14 mouse cellular contexts compared by ENCODE assay signal in genomic region chr12:12030039-12030550, GRCm38 (mm10).
"Had no signal": no experiment of that assay in that cellular context is flagged by ENCODE, and none has a peak within 500 bp of the region (broad histone marks: within the 10 kb centered on the region; RNA-seq: fewer than 3 reads in every experiment).

No protein-coding gene starts in this region.

- H3K4me2 ChIP-seq: kidney, embryonic 15.5 days; limb, embryonic 15.5 days; liver, embryonic 12.5 days; neural tube, embryonic 15.5 days had no signal

- H3K9me3 ChIP-seq: kidney, embryonic 15.5 days; limb, embryonic 15.5 days; liver, embryonic 12.5 days; midbrain, embryonic 10.5 days; neural tube, embryonic 15.5 days had no signal

- H3K4me1 ChIP-seq: kidney, embryonic 15.5 days; limb, embryonic 15.5 days; liver, embryonic 12.5 days; midbrain, embryonic 10.5 days; neural tube, embryonic 15.5 days had no signal

- DNase-seq: kidney, adult 2 months; kidney, postnatal 25 days; midbrain, embryonic 14.5 days; thymus, adult 2 months; thymus, postnatal 36 days had no signal

- H3K36me3 ChIP-seq: kidney, embryonic 15.5 days; limb, embryonic 15.5 days; liver, embryonic 12.5 days; midbrain, embryonic 10.5 days; neural tube, embryonic 15.5 days had no signal

- H3K9ac ChIP-seq: kidney, embryonic 15.5 days; limb, embryonic 15.5 days; liver, embryonic 12.5 days; neural tube, embryonic 15.5 days had no signal

- H3K27ac ChIP-seq: kidney, embryonic 15.5 days; layer of hippocampus, adult 2 months; left cerebral cortex, adult 2 months; limb, embryonic 15.5 days; liver, embryonic 12.5 days; midbrain, embryonic 10.5 days; neural tube, embryonic 15.5 days had no signal

- H3K4me3 ChIP-seq: kidney, embryonic 15.5 days; layer of hippocampus, adult 2 months; left cerebral cortex, adult 2 months; limb, embryonic 15.5 days; liver, embryonic 12.5 days; midbrain, embryonic 10.5 days; myocyte; neural tube, embryonic 15.5 days had no signal

- H3K27me3 ChIP-seq: kidney, embryonic 15.5 days; limb, embryonic 15.5 days; liver, embryonic 12.5 days; neural tube, embryonic 15.5 days had no signal

- ATAC-seq: intestine, embryonic 16.5 days; liver, embryonic 12.5 days had no signal
